Mouse (Mus musculus): ENCODE data around the gene Gm7361. TPM values are rescaled to one million over a fixed set of nuclear protein-coding genes. Genes with fewer than 3 reads are reported as not detected.
"Not testable (repeated sequence)": the region's sequence is repeated elsewhere in the genome, so short reads cannot be mapped to it uniquely, and the experiment has no call there.

The Gm7361 gene
- not detected for total RNA-seq (2021)

DNA sequence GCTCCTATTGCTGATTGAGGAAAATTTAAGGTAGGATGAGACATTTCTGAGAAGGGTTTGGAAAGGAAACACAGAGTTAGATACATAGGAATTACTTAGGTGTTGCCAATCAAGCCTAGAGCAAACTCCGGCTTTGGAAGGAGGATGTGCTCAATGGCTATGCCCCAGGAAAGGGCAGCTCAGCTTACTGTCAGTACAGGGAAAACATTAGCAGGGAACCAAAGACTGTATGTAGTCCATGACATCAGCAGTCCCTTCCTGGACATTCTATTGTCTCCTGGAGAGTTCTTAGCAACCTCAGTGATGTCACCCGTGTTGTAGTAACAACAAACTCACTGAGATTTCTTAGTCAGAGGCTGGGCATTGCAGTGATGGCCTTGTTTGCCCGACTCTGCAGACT is at the start of gene Gm7361:
TSS of gene Gm7361 (plus strand) at position 301 of the 400 bp plus-strand sequence.
- DNase-seq; intact Hi-C loops (cut with DNase I): not testable (repeated sequence)

DNA sequence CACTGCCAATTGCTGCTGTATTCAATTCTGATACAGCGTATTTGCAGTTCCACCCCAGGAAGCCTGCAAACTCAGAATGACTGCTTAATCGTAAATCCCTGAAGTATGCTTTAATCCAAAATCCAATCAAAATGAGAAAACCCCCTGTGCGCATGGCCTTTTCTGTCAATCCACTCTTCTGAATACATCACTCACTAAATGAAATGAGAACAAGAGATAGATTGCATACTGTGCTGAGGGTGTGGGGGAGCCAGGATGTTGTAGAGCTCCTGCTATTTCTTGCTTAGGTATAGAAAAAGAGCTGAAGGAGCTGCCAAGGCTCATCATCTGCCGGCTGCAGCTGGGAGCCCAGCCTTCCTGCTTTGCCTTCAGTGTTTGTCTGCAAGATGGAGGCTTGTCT is 46.5 kb upstream of the Gm7361 start:
- DNase-seq = no peak
- intact Hi-C loops (cut with DNase I) = no loop called here

DNA sequence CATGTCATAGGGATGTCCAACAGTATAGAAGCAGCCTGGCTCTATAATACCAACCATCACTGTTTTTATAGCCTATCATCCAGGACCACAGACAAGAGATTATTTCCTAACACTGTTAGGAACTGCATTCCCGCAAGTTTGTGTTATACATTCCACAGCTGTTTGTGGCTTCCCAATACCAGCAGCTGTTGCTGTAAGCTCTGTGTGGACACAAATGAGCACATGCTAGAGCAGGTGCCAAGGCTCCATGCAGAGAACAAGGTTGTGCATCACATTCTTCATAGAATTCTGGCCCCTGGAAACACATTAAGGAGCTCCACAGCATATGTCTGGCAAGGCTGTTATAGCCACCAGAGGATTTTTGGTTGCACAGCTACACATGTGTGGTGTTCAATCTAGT is 35.4 kb upstream of the Gm7361 start:
- intact Hi-C loops (cut with DNase I) = no loop called here
- no peak for DNase-seq

GRCm38 (mm10) chr5:26266656-26267055 is 9.2 kb downstream of the Gm7361 start:
- DNase-seq; intact Hi-C loops (cut with DNase I): not testable (repeated sequence)

DNA sequence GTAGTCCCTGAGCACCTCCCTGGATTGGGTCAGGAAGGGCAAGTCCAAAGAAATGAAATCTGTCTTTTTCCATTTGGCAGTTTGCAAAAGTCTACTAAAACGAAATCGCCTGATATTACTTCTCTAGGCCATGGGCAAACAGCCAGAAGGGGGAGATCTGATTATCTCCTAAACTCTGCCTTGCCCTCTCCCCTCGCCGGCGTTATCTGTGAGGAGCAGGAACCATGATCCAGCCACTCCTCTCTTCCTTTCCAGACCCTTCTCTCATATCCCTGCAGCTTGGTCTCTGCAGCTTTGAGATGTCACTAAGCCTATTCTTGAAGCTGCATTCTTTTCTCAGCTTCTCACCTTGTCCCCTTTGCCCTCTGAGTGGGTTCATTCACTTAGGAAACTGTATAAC is 22.9 kb downstream of the Gm7361 start:
- no peak for DNase-seq
- intact Hi-C loops (cut with DNase I) = no loop called here

DNA sequence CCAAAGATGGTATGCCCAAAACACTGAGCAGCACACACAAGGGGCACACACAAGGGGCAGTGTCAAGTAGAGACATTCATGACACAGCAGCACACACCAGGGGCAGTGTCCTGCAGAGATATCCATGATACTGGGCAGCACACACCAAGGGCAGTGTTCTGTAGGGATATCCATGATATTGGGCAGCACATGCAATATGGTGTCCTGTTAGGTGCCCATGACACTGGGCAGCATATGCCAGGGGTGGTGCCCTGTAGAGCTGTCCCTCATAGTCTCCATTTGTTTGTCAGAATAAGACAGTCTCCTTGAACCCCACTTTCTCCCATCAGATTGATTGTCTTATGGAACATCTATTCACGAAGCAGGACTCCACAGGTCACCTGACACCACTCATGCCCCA is 24.2 kb downstream of the Gm7361 start:
- no peak for DNase-seq
- intact Hi-C loops (cut with DNase I) = no loop called here

GRCm38 (mm10) chr5:26282282-26282681 is 24.8 kb downstream of the Gm7361 start:
- intact Hi-C loops (cut with DNase I) = no loop called here
- DNase-seq = peak in 1 of 2 experiments; percentile 11

- DNase-seq = no peak
- intact Hi-C loops (cut with DNase I) = no loop called here
Observed at GRCm38 (mm10) chr5:26283399-26283798, 25.9 kb downstream of the Gm7361 start.

DNA sequence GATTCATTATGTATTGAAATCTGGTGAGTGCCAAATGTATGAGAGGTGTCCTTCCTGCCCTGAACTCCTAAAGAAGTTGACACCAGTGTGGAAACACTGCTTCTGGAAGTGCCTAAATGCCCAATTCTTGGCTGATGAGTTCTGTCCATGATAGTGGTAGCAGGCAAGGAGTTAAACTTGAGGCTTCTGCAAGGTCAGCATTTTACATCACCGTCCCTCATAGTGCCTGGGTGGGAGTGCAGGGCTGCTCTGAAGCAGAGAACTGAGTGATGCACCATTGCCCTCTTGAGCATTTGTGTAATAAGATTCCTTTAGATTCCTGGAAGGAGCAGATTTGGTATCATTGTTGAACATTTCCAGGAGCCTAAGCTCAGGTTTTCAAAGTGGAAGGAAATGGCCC is 34.1 kb downstream of the Gm7361 start:
- intact Hi-C loops (cut with DNase I) = no loop called here
- no peak for DNase-seq

DNA sequence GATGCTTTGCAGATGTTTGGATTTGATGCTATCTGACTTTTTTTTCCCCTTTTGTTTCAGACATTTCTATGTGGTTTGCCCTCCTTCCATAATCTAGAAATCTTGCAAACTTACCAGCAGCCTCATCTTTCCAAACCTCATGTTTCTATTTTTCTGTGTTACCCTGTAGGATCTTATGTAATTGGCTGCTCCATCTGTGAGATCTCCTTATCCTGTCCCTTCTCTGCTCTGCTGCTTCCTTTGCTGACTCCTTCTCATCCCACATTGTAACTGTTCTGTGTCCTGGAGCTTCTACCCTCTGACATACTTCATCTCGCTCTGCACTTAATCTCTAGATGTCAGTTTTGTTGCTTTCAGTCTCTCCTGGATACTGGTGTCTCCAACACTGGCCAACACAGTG is 35.8 kb downstream of the Gm7361 start:
- no peak for DNase-seq
- intact Hi-C loops (cut with DNase I) = no loop called here

Other genes with a start within 250 kb of the Gm7361 start
- not detected for gene Gm5862, start 234.8 kb upstream of the Gm7361 start, total RNA-seq (2021)
- not detected for gene Speer4a, start 218.1 kb upstream of the Gm7361 start, total RNA-seq (2021)
- gene Gm7347, start 199.1 kb upstream of the Gm7361 start, total RNA-seq (2021) = not detected
- not detected for gene Gm10471, start 168.4 kb upstream of the Gm7361 start, total RNA-seq (2021)
- not detected for gene 5031410I06Rik, start 152.3 kb upstream of the Gm7361 start, total RNA-seq (2021)
- under 1 TPM in 1 of 2 experiments, not detected in 1; 0.08 TPM for gene Gm10220, start 136.3 kb upstream of the Gm7361 start, total RNA-seq (2021)